ENCODE assay signal across 8 mouse cellular contexts in genomic region chr6:54485435-54485901, GRCm38 (mm10). TPM values are rescaled to one million over a fixed set of nuclear protein-coding genes. Genes with fewer than 3 reads are reported as not detected.
DNase-seq lines count a peak whose midpoint lies in the region; ATAC-seq lines count a peak whose summit lies in the region.

No protein-coding gene starts in this region.

- H3K4me1 ChIP-seq in forebrain, embryonic 14.5 days (ENCODE audit: control insufficient read depth, insufficient read depth, low read length): no peaks in the 10 kb centered on the region
- no peaks in the 10 kb centered on the region for H3K4me1 ChIP-seq in liver, embryonic 13.5 days (replicated peaks)

- peak overlapping the region; percentile 24 for H3K4me3 ChIP-seq in forebrain, embryonic 14.5 days (ENCODE audit: low read depth, low read length)
- no peak overlapping the region for H3K4me3 ChIP-seq in liver, embryonic 13.5 days (replicated peaks)

- H3K9ac ChIP-seq in forebrain, embryonic 14.5 days (ENCODE audit: low read length): peak overlapping the region; percentile 55
- H3K9ac ChIP-seq in liver, embryonic 13.5 days: no peak overlapping the region

- ATAC-seq in forebrain, embryonic 14.5 days: peak; percentile 59
- ATAC-seq in liver, embryonic 13.5 days (ENCODE audit: low read depth): no peak
- ATAC-seq in megakaryocyte, adult 5-6 weeks (ENCODE audit: poor library complexity, severe bottlenecking): no peak
- ATAC-seq in frontal cortex, adult (ENCODE audit: low TSS enrichment): no peak

- peak overlapping the region; percentile 58 for H3K4me2 ChIP-seq in forebrain, embryonic 14.5 days (ENCODE audit: low read length)
- peak overlapping the region; percentile 46 for H3K4me2 ChIP-seq in liver, embryonic 13.5 days

- peak; percentile 29 for DNase-seq in kidney, postnatal 10 days
- no peak for DNase-seq in kidney, postnatal 25 days
- DNase-seq in forebrain, embryonic 14.5 days (ENCODE audit: low spot score): no peak
- no peak for DNase-seq in liver, embryonic 13.5 days
- peak; percentile 31 for DNase-seq in testis, postnatal 14 days (ENCODE audit: low spot score)
- no peak for DNase-seq in frontal cortex, postnatal 25 days (ENCODE audit: low spot score in 2 of 2)

- H3K36me3 ChIP-seq in forebrain, embryonic 14.5 days (ENCODE audit: control insufficient read depth, insufficient read depth, low read length): no peaks in the 10 kb centered on the region
- H3K36me3 ChIP-seq in liver, embryonic 13.5 days: no peaks in the 10 kb centered on the region

- H3K27ac ChIP-seq in forebrain, embryonic 14.5 days (ENCODE audit: low read depth, low read length): no peak overlapping the region
- no peak overlapping the region for H3K27ac ChIP-seq in liver, embryonic 13.5 days

- WGBS in forebrain, embryonic 14.5 days: 5% methylated on average over 24 of the region's 25 CpGs
- WGBS in liver, embryonic 13.5 days (ENCODE audit: insufficient replicate concordance): 7% methylated on average over 25 of the region's 25 CpGs

- H3K27me3 ChIP-seq in forebrain, embryonic 14.5 days (replicated peaks; ENCODE audit: control insufficient read depth, insufficient read depth, low read length): no peaks in the 10 kb centered on the region
- H3K27me3 ChIP-seq in liver, embryonic 13.5 days: peaks cover 31% of the 10 kb centered on the region

- H3K9me3 ChIP-seq in forebrain, embryonic 14.5 days (replicated peaks; ENCODE audit: control insufficient read depth, low read length): no peaks in the 10 kb centered on the region
- H3K9me3 ChIP-seq in liver, embryonic 13.5 days (replicated peaks): no peaks in the 10 kb centered on the region

RNA-seq across cellular contexts. Expression of gene Wipf3, which starts 56.1 kb away (rescaled TPM):
- polyA plus RNA-seq in forebrain, embryonic 14.5 days (2014; fragmentation: Nextera tagmentation; extraction: Ambion mirVana): 2.6 and 3.0 TPM in 2 replicates
- 0.07 and 0.08 TPM in 2 replicates for polyA plus RNA-seq in liver, embryonic 13.5 days (2015; fragmentation: Nextera tagmentation; extraction: Ambion mirVana)
- not detected in 2 replicates for total RNA-seq in megakaryocyte, adult 5-6 weeks (2015)
- 0.04 TPM in 1 of 2 replicates, not detected in the other for total RNA-seq in megakaryocyte, adult 5-6 weeks (2017)

Comparison
In these comparisons a context has a peak if more than half of its experiments do, and no peak if none do; other contexts are left out.
1. DNase-seq: peak in kidney, postnatal 10 days (single experiment) and testis, postnatal 14 days (single experiment); none in kidney, postnatal 25 days (0 of 2), forebrain, embryonic 14.5 days (single experiment), liver, embryonic 13.5 days (single experiment) and frontal cortex, postnatal 25 days (0 of 2).